Mouse (Mus musculus): ENCODE results near the gene Pign. TPM values are rescaled to one million over a fixed set of nuclear protein-coding genes. Genes with fewer than 3 reads are reported as not detected.

The Pign gene
- polyA plus RNA-seq (2012; rRNA removed) = 7.5 and 17.5 TPM in 2 replicates

GRCm38 (mm10) chr1:105663171-105663961 lies at the start of gene Pign, which contains the start of gene Relch:
Gene Pign, minus strand, starts transcription at chr1:105663677.
Gene Relch, plus strand, starts transcription at chr1:105663861.

Other genes starting within 250 kb of the Pign start
- 54.7 and 56.7 TPM in 2 replicates for gene Relch, start 184 bp upstream of the Pign start, polyA plus RNA-seq (2012; rRNA removed)
- 92.3 and 103 TPM in 2 replicates for gene Tnfrsf11a, start 117.0 kb upstream of the Pign start, polyA plus RNA-seq (2012; rRNA removed)

All from colon, adult 2 months (tissue).